Comparison of ENCODE assay signal across 12 mouse cellular contexts in the genomic region with DNA sequence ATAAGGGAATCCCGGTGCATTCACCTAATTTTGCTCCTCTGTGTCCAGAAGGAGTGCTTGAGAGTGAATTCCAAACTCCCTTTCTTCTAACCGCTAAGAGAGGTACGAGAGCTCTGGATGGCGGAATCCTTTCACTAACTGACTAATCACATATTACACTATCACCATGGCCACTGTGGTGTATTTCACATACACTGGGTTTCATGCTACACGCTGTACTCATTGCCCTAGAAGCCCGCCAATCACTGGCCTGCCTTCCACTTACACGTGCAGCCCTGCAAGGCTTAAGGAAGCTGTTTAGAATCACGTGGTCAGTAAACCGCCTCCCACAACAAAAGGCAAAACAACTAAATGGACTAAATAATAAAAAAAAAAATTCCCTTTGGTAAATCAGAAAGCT.
DNase-seq lines count a peak whose midpoint lies in the region; ATAC-seq lines count a peak whose summit lies in the region.
"Had no signal": no experiment of that assay in that cellular context is flagged by ENCODE, and none has a peak within 500 bp of the region (broad histone marks: within the 10 kb centered on the region; RNA-seq: fewer than 3 reads in every experiment).

No protein-coding gene starts in this region.

- no peak for DNase-seq in kidney, adult 18-20 months
- DNase-seq in adipocyte (ENCODE audit: low spot score) = no peak
- no peak for DNase-seq in adrenal gland, postnatal 14 days
- no peak for DNase-seq in adrenal gland, postnatal 25 days
- DNase-seq: thymus, postnatal 14 days had no signal

- no peaks in the 10 kb centered on the region for H3K36me3 ChIP-seq in kidney, embryonic 16.5 days (ENCODE audit: insufficient read depth, low read length)
- H3K36me3 ChIP-seq in embryonic facial prominence, embryonic 12.5 days = no peaks in the 10 kb centered on the region
- H3K36me3 ChIP-seq in hindbrain, embryonic 13.5 days = no peaks in the 10 kb centered on the region
- no peaks in the 10 kb centered on the region for H3K36me3 ChIP-seq in neural tube, embryonic 13.5 days
- H3K36me3 ChIP-seq: G1E had no signal

- H3K27me3 ChIP-seq in kidney, embryonic 16.5 days (ENCODE audit: insufficient read depth, low read length) = no peaks in the 10 kb centered on the region
- H3K27me3 ChIP-seq in embryonic facial prominence, embryonic 12.5 days = no peaks in the 10 kb centered on the region
- no peaks in the 10 kb centered on the region for H3K27me3 ChIP-seq in hindbrain, embryonic 13.5 days
- H3K27me3 ChIP-seq in neural tube, embryonic 13.5 days = no peaks in the 10 kb centered on the region

- no peak overlapping the region for H3K27ac ChIP-seq in kidney, embryonic 16.5 days (ENCODE audit: low read length)
- H3K27ac ChIP-seq in embryonic facial prominence, embryonic 12.5 days = 0 out of 2 replicates have a peak overlapping the region, but pooled peaks have one; percentile 18
- no peak overlapping the region for H3K27ac ChIP-seq in hindbrain, embryonic 13.5 days
- no peak overlapping the region for H3K27ac ChIP-seq in neural tube, embryonic 13.5 days (replicated peaks)

- no peak for ATAC-seq in kidney, embryonic 16.5 days (ENCODE audit: low FRiP score, low TSS enrichment)
- no peak for ATAC-seq in embryonic facial prominence, embryonic 12.5 days (ENCODE audit: insufficient number of reproducible peaks, insufficient read depth, low FRiP score, low TSS enrichment)
- ATAC-seq in hindbrain, embryonic 13.5 days (ENCODE audit: low FRiP score) = peak; percentile 69; the same call in 1 of the 2 replicates
- peak; percentile 41; the same call in 1 of the 2 replicates for ATAC-seq in neural tube, embryonic 13.5 days (ENCODE audit: low read depth)
- ATAC-seq: intestine, embryonic 16.5 days had no signal

- H3K9me3 ChIP-seq in kidney, embryonic 16.5 days (ENCODE audit: low read length) = no peaks in the 10 kb centered on the region
- H3K9me3 ChIP-seq in embryonic facial prominence, embryonic 12.5 days = no peaks in the 10 kb centered on the region
- no peaks in the 10 kb centered on the region for H3K9me3 ChIP-seq in hindbrain, embryonic 13.5 days
- H3K9me3 ChIP-seq in neural tube, embryonic 13.5 days = no peaks in the 10 kb centered on the region

- no peak overlapping the region for H3K4me3 ChIP-seq in kidney, embryonic 16.5 days (ENCODE audit: low read length)
- H3K4me3 ChIP-seq in embryonic facial prominence, embryonic 12.5 days = no peak overlapping the region
- no peak overlapping the region for H3K4me3 ChIP-seq in hindbrain, embryonic 13.5 days
- no peak overlapping the region for H3K4me3 ChIP-seq in neural tube, embryonic 13.5 days
- H3K4me3 ChIP-seq: erythroblast, embryonic 14.5 days had no signal

- WGBS in kidney, embryonic 16.5 days = 60% methylated on average over 9 of the region's 9 CpGs
- WGBS in embryonic facial prominence, embryonic 12.5 days = 29% methylated on average over 9 of the region's 9 CpGs
- 41% methylated on average over 9 of the region's 9 CpGs for WGBS in hindbrain, embryonic 13.5 days
- WGBS in neural tube, embryonic 13.5 days = 53% methylated on average over 9 of the region's 9 CpGs

- H3K4me1 ChIP-seq in kidney, embryonic 16.5 days (ENCODE audit: insufficient read depth, low read length) = peaks cover 15% of the 10 kb centered on the region; the same call in 1 of the 2 replicates
- peaks cover 15% of the 10 kb centered on the region for H3K4me1 ChIP-seq in embryonic facial prominence, embryonic 12.5 days
- peaks cover 9% of the 10 kb centered on the region for H3K4me1 ChIP-seq in hindbrain, embryonic 13.5 days (replicated peaks)
- peaks cover 20% of the 10 kb centered on the region for H3K4me1 ChIP-seq in neural tube, embryonic 13.5 days (replicated peaks)

- H3K9ac ChIP-seq in kidney, embryonic 16.5 days (replicated peaks; ENCODE audit: low read length) = no peak overlapping the region
- H3K9ac ChIP-seq in embryonic facial prominence, embryonic 12.5 days = no peak overlapping the region
- H3K9ac ChIP-seq in hindbrain, embryonic 13.5 days = no peak overlapping the region
- H3K9ac ChIP-seq in neural tube, embryonic 13.5 days = no peak overlapping the region

- peak overlapping the region; percentile 6; the same call in 1 of the 2 replicates for H3K4me2 ChIP-seq in kidney, embryonic 16.5 days (replicated peaks; ENCODE audit: low read depth, low read length)
- H3K4me2 ChIP-seq in embryonic facial prominence, embryonic 12.5 days (replicated peaks) = peak overlapping the region; percentile 39
- peak overlapping the region; percentile 38 for H3K4me2 ChIP-seq in hindbrain, embryonic 13.5 days
- H3K4me2 ChIP-seq in neural tube, embryonic 13.5 days = no peak overlapping the region

Comparison
In these comparisons a context has a peak if more than half of its experiments do, and no peak if none do; other contexts are left out.
1. ATAC-seq: peak in hindbrain, embryonic 13.5 days (single experiment) and neural tube, embryonic 13.5 days (single experiment); none in kidney, embryonic 16.5 days (single experiment) and embryonic facial prominence, embryonic 12.5 days (single experiment).